Mouse (Mus musculus) CD4-positive, CD25-positive, alpha-beta regulatory T cell, adult 4 months (primary cell): ENCODE results near the gene Tjp1. TPM values are rescaled to one million over a fixed set of nuclear protein-coding genes. Genes with fewer than 3 reads are reported as not detected.

Experiments used
- ATAC-seq: one replicate; pipeline ENCODE4 v1.8.0; 2017
- polyA plus RNA-seq, 2 experiments: library from polyadenylated mRNA; unstranded; fragments of 100-300 nt; shearing (Covaris generic); gene quantifications; one replicate each; pipeline ENCODE4 v1.2.1; 2017

The Tjp1 gene
- polyA plus RNA-seq, 2 experiments from 2014 or later = not detected

DNA sequence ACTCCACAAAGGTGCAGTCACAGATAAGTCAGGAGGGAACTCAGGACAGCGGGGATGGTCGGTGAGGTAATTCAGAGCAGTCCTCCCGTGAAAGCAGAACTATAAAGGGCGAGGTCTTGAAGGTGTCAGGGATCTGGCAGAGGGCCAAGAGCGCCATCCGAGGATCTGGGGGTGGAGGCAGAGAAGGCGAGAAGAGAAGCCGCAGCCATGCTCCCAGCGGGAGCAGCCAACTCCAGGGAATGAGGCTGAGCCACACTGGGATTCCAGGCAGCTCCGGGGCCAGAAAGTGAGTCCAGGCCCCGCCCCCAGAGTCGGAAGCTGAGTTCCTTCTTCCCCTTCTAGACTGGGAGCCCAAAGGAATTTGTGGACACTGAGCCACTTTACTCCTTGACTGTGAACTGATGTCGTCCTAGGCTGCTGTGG is 41.3 kb downstream of the Tjp1 start:
- no peak for ATAC-seq

DNA sequence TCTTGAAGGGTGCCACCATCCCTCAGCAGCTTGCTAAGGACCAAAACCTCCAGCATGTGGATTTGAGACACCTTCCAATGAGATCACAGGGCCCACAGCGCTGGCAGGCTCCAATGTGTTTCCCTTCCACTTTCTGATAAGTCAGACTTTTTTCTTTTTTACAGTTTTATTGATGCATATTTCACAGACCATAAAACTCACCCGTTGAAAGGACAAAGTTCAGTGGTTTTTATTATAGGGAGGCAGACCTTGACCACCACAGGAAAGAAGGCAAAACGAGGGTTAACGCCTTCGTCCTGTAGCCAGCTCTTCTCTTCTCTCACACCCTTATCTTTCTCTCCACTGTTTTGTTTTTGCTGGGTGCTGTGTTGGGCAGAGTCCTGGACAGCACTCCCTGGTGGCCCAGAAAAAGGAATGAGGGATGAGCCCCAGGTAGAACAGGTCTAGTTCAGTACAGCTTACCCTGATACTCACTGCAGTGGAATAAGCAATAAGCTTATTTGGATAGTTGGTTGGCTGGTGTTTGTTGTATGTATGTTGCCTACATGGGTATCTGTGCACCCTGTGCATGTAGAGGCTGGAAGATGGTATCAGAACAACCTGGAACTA is 43.3 kb downstream of the Tjp1 start:
- no peak for ATAC-seq

- no peak for ATAC-seq
Observed at GRCm38 (mm10) chr7:65482216-65482615, 45.4 kb downstream of the Tjp1 start.

DNA sequence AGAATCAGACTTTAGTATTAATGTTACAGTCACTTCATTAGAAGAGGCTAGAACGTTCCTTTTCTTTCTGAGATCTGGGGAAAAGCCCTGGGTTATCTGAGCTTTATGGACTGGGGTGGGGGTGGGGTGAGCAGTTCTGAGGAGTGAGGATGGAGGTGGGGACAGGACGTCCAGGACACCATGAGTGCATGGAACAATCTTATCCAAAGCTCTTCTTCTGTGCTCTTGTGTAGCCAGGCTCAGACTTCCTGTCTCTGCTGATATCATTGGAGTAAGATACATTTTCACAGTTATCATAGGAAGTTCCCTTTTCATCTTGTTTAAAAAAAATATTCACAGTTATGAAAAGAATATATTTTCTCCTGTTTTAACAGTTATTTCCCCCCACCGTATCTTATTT is 55.5 kb downstream of the Tjp1 start:
- no peak for ATAC-seq

DNA sequence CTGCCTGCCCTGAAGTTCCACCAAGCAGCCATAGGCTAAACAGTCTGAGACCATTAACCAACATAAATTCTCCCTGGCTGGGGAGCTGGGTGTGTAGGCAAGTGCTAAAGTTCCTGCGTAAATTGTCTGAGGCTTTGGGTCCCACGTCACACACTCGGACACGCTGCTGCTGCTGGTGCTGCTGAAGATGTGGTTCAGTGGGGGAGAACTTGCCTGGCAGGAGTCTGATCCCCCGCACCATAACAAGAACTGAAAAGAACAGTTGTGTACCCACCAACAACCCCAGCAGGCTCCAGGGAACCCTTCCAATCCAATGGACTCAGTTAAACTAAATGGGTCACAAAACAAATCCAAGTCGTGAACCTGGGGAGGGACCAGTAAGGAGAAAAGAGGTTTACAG is 56.2 kb downstream of the Tjp1 start:
- ATAC-seq = no peak

GRCm38 (mm10) chr7:65470214-65470613 is 57.4 kb downstream of the Tjp1 start:
- ATAC-seq = no peak

DNA sequence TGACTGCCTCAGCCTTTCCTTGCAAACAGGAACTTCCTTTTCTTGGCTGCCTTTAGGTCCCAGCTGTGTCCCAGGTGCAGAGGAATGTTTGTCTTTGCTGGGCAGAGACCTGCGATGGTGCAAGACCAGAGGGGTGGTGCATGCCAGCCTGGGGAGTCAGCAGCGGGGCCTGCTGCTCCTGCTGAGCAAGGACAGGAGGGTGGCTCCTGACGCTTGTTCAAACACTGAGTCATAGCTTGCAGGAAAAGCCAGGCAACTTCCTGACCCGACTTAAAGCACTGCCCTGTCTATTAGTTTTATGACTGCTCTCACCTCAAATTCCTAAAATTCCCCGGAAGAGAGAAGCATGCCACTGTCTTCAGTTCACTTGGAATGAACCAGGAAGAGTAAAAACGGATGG is 57.9 kb downstream of the Tjp1 start:
- no peak for ATAC-seq

DNA sequence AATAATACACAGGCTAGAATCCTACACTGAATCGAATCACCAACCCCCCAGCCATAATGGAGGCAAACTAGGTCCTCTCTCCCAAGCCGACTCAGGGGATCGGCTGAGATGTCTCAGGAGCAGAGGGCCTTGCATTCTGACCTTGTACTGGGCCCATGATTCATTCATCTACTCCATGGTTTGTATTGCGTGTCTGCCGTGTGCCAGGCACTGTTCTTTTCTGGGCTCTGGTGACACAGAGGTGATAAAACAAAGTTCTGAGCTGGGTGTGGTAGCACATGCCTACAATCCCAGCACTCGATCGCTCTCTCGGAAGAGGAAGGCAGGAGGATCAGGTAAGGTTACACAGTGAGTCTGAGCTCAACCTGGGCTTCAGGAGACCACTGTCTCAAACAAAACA is 59.4 kb downstream of the Tjp1 start:
- no peak for ATAC-seq

DNA sequence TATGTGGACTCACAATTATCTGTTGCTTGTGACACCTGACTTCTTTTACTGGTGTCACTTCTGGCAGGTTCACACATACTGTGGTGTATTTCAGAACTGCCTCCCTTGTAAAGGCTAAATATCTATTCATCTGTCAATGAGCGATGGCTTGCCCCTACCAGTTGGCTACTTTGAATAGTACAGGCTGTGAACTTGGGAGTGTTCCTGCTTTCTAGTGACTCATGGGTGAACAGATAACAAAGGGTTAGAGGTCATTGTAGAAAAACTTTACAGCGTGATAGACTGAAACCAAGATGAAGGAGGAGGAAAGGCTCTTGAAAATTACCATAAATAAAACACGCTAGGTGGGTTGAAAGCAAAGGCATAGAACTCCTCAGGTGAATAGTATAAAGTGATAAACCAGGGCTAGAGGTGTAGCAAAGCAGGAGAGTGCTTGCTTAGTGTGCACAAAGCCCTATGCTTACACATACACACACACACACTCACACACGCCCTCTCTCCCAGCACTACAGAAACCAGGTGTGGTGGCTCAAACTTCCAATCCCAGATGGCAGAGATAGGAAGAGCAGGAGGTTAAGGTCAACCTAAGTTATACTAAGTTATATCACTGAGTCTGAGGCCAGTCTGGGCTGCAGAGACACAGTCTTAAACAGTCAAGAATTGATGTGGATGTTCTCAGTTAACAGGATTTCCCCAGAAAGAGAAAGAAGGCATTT is 60.1 kb downstream of the Tjp1 start:
- ATAC-seq = no peak

- no peak for ATAC-seq
Observed at GRCm38 (mm10) chr7:65466137-65466536, 61.4 kb downstream of the Tjp1 start.

DNA sequence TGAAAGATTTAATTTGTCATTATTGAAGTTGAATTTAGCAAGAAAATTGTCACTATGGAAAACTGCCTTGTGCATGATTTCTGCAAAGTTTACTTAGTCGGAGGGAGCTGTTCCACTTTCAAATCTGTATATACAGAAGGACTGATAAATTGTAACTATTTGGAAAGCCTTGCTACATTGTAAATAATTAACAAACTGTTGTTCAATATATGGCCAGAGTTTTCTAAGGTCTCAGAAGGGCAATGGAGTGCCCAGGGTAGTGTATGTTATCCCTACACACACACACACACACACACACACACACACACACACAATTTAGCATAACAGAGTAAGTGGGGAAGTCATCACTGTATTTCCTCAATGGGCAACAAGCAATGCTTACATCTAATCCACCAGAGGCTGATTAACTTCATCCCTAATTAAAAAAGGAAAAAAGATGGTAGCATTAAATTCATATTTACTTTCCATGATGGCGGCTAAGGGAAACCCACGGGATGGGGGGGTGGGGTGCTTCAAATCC is 63.0 kb downstream of the Tjp1 start:
- no peak for ATAC-seq

DNA sequence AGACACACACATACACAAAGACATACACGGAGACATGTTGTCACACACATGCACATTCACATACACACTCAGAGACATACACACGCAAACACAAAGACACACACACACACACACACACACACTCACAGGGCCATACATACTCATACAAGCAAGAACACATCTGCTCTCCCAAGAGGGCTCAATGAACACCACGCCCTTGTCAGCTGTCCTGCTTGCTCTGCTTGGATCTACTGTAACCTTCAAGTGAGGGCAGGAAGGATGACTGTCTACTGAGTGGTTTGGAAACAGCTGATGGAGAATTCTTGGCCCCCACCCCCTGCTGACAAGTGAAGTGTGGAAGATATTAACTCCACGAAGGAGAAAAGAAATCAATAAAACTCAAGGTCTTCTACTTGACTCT is 64.1 kb downstream of the Tjp1 start:
- no peak for ATAC-seq

- no peak for ATAC-seq
Observed at GRCm38 (mm10) chr7:65461412-65461811, 66.2 kb downstream of the Tjp1 start.

- ATAC-seq = no peak
Observed at GRCm38 (mm10) chr7:65460196-65460595, 67.4 kb downstream of the Tjp1 start.

DNA sequence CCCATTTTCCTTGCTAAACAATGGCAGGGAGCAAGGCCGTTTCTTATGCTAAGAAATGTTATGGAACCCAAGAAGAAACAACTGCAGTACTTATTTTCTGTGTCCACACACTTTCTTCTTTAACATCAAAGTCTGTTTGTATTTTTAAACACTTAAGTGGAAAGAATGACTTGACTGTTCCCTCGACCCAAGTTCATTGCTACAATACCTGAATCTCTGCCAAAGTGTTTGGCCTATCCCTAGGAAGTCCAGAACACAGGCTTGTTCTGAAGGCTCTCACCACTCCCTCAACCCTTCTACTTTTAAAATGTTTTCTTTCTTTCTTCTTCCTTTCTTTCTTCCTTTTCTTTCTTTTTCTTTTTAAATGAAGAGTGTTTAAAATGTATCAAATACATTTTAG is 71.5 kb downstream of the Tjp1 start:
- ATAC-seq = no peak

DNA sequence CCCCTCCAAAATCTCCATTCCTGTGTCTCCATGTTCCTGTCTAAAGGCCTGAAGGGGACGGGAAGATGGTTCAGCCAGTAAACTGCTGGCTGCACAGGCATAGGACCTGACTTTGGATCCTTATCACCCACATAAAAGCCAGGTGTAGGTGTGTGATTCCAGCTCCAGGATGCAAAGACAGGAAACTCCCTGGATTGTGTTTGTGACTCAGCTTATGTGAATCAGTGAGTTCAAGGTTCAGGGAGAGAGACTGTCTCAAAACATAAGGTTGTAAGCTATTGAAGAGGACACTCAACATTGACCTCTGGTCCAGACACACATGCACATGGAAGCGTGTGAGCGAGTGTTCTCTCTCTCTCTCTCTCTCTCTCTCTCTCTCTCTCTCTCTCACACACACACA is 72.4 kb downstream of the Tjp1 start:
- no peak for ATAC-seq

DNA sequence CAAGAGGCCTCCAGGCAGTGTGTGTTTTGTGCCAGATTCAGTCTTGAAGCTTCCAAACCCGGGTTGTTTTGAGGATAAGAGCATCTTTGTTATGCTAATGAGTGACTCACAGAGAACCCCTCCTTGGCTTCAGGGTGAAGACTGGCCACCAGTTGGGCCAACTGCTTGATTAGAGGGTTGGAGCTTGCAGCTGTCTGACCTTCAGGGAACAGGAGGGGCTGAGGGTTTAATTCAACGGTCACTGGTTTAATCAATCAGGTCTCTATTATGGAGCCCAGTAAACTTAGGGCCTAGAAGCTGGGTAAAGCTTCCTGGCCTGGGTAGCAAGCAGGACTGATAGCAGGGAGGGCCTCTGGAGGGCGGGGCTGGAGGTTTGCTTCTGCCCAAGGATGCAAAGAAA is 73.3 kb downstream of the Tjp1 start:
- ATAC-seq = no peak

- no peak for ATAC-seq
Observed at GRCm38 (mm10) chr7:65452246-65452645, 75.3 kb downstream of the Tjp1 start.

DNA sequence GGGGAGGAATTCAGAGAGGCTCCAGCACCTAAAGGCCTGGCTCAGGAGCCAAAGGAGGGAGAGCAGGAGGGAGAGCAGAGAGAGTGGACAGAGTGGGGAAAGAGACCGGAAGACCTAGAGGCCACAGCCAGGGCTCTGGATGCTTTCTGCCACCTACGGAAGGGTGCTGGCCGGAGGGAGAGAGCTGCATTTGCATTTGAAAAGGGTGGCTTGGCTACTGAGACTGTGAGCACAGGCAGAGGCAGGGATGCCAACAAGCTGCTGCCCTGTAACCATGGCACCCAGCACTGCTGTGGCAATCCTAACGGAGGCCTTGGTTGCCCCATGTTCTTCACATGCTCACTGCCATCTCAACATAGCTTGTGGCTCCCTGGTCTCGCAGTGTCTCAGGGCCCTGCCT is 77.4 kb downstream of the Tjp1 start:
- ATAC-seq = no peak

- no peak for ATAC-seq
Observed at GRCm38 (mm10) chr7:65441505-65441904, 86.1 kb downstream of the Tjp1 start.

DNA sequence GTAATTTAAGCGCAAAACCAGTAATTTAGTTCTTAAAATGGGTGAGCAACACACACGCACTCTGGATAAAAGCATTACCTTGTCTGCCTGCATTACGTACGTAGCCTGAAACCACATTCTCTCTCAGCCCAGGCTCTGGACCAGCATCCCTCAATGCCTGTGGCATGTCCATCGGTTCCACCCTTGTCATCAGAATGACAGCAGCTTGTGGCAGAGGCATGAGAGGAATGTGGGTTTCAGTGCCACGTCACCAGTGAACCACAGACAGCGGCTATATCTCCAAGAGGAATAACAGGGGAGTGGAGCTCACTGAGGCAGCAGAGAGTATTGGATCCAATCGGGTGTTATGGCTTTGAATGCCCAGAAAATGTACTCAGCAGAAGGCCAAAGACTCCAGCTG is 88.1 kb downstream of the Tjp1 start:
- no peak for ATAC-seq

- no peak for ATAC-seq
Observed at GRCm38 (mm10) chr7:65438146-65438545, 89.4 kb downstream of the Tjp1 start.

GRCm38 (mm10) chr7:65436921-65437320 is 90.7 kb downstream of the Tjp1 start:
- ATAC-seq = no peak

DNA sequence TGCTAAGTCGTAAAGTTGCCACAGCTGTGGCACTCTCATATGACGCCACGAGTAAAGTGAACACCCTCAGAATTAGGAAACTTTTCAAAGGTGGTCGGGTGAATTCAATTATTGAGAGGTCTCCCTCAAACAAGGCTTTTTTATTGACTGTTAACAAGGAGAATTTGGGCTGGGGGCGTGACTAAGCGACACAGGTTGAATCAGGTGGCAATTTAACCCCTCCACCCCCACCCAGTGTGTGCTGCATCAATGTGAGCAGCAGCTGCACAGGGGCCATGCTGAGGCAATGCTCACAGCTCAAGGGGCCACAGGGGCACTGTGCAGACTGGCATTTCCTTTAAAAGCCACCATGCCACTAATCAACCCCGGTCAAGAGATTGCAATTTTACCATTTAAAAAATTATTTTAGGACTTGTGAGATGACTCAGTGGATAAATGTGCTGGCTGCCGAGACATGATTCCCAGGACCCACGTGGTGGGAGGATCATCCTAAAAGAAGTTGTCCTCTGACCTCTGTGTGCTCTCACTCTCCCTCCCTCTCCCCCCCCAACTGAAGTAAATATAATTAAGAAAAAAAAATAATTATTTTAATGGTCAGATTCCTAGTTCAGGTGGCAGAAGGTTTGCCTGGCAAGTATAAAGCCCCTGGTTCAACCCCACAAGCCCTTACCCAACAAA is 96.4 kb downstream of the Tjp1 start:
- ATAC-seq = no peak
